Mouse (Mus musculus) neural tube, embryonic 15.5 days (tissue): ENCODE results near the gene Cabp4. TPM values are rescaled to one million over a fixed set of nuclear protein-coding genes. Genes with fewer than 3 reads are reported as not detected.
A peak's percentile ranks its signal among the peaks of the same experiment; 100 is the strongest.

Source experiments
- ATAC-seq: fragments of 200-750 bp; cut with Nextera tagmentation; 2 replicates; pipeline ENCODE4 v1.8.0; 2017; ENCODE audit warnings: mild to moderate bottlenecking, moderate TSS enrichment, moderate library complexity; ENCODE audit not compliant: low FRiP score
- H3K27ac ChIP-seq: fragments of 300-500 bp; sonication (generic); replicated peaks from 2 replicates; pipeline ENCODE4 v1.5.1; 2015; ENCODE audit warnings: mild to moderate bottlenecking, inconsistent platforms
- H3K27me3 ChIP-seq: fragments of 300-500 bp; sonication (generic); replicated peaks from 2 replicates; pipeline ENCODE4 v1.6.1; 2015; ENCODE audit warnings: inconsistent platforms
- H3K36me3 ChIP-seq: fragments of 300-500 bp; sonication (generic); 2 replicates; pipeline ENCODE4 v1.6.1; 2015; ENCODE audit warnings: inconsistent platforms
- H3K4me1 ChIP-seq: fragments of 300-500 bp; sonication (generic); 2 replicates; pipeline ENCODE4 v1.6.1; 2015; ENCODE audit warnings: inconsistent platforms
- H3K4me2 ChIP-seq: fragments of 300-500 bp; sonication (generic); 2 replicates; pipeline ENCODE4 v1.6.1; 2015; ENCODE audit warnings: inconsistent platforms, mild to moderate bottlenecking, moderate library complexity
- H3K4me3 ChIP-seq: fragments of 300-500 bp; sonication (generic); replicated peaks from 2 replicates; pipeline ENCODE4 v1.5.1; 2015; ENCODE audit warnings: mild to moderate bottlenecking, inconsistent platforms
- H3K9ac ChIP-seq: fragments of 300-500 bp; sonication (generic); replicated peaks from 2 replicates; pipeline ENCODE4 v1.6.1; 2015; ENCODE audit warnings: mild to moderate bottlenecking, inconsistent platforms
- H3K9me3 ChIP-seq: fragments of 300-500 bp; sonication (generic); replicated peaks from 2 replicates; pipeline ENCODE4 v1.6.1; 2016; ENCODE audit warnings: inconsistent platforms
- WGBS: fragments of 180-500 bp; shearing (Covaris S2); methylation state at CpG from one replicate; pipeline ENCODE4 v1.1.7; 2015; ENCODE audit warnings: mixed read lengths; 5-methylcytosine and 5-hydroxymethylcytosine counted together
- polyA plus RNA-seq: library from polyadenylated mRNA; unstranded; fragments of >200 nt; fragmentation: Nextera tagmentation; extraction: Ambion mirVana; gene quantifications from 2 replicates; pipeline ENCODE4 v1.2.1, GENCODE M21; 2015

Cabp4 gene
- polyA plus RNA-seq, 1 experiment from 2014 or later: 0.20 TPM

GRCm38 (mm10) chr19:4162646-4163542 lies 19.1 kb upstream of the Cabp4 start, which contains the start of gene Rps6kb2:
Gene Rps6kb2, minus strand, starts transcription at chr19:4163354.
- Histone ChIP-seq H3K9me3 (no peaks in the 10 kb centered on the region), H3K27me3 (no peaks in the 10 kb centered on the region), H3K9ac (peak within 1 kb of the TSS; percentile 74), H3K36me3 (peaks cover 36% of the 10 kb centered on the region), H3K4me2 (peak within 1 kb of the TSS; percentile 93), H3K4me3 (peak within 1 kb of the TSS; percentile 59), H3K4me1 (peaks cover 23% of the 10 kb centered on the region), H3K27ac (peak within 1 kb of the TSS; percentile 88)
- WGBS: 7% methylated on average over 42 of the region's 42 CpGs
- ATAC-seq: peak; percentile 90

GRCm38 (mm10) chr19:4159049-4159448 lies 15.2 kb upstream of the Cabp4 start:
- Histone ChIP-seq H3K36me3 (peaks cover 58% of the 10 kb centered on the region), H3K27me3 (no peaks in the 10 kb centered on the region), H3K9ac (no peak overlapping the region), H3K9me3 (no peaks in the 10 kb centered on the region), H3K4me2 (no peak overlapping the region), H3K4me1 (peaks cover 22% of the 10 kb centered on the region), H3K27ac (no peak overlapping the region), H3K4me3 (no peak overlapping the region)
- 95% methylated on average over 8 of the region's 8 CpGs for WGBS
- ATAC-seq: no peak

- no peak overlapping the region for H3K27ac ChIP-seq
- H3K4me2 ChIP-seq: no peak overlapping the region
- 92% methylated on average over 12 of the region's 12 CpGs for WGBS
- no peak for ATAC-seq
- no peak overlapping the region for H3K9ac ChIP-seq
- no peak overlapping the region for H3K4me3 ChIP-seq
- H3K36me3 ChIP-seq: peaks cover 70% of the 10 kb centered on the region
- H3K27me3 ChIP-seq: no peaks in the 10 kb centered on the region
- H3K4me1 ChIP-seq: peaks cover 5% of the 10 kb centered on the region; the same call in 1 of the 2 replicates
- no peaks in the 10 kb centered on the region for H3K9me3 ChIP-seq
Measured at GRCm38 (mm10) chr19:4156771-4157170, 12.9 kb upstream of the Cabp4 start.

GRCm38 (mm10) chr19:4156073-4156579 lies 12.3 kb upstream of the Cabp4 start:
- Histone ChIP-seq H3K36me3 (peaks cover 63% of the 10 kb centered on the region), H3K4me2 (no peak overlapping the region), H3K9ac (no peak overlapping the region), H3K9me3 (no peaks in the 10 kb centered on the region), H3K27me3 (no peaks in the 10 kb centered on the region), H3K27ac (no peak overlapping the region), H3K4me1 (peaks cover under 1% of the 10 kb centered on the region; the same call in 1 of the 2 replicates), H3K4me3 (no peak overlapping the region)
- 67% methylated on average over 20 of the region's 20 CpGs for WGBS
- ATAC-seq: no peak

GRCm38 (mm10) chr19:4155223-4156072 lies 11.6 kb upstream of the Cabp4 start:
- no peak for ATAC-seq
- H3K27ac ChIP-seq: no peak overlapping the region
- no peaks in the 10 kb centered on the region for H3K27me3 ChIP-seq
- WGBS: 68% methylated on average over 6 of the region's 6 CpGs
- no peak overlapping the region for H3K4me2 ChIP-seq
- H3K9me3 ChIP-seq: no peaks in the 10 kb centered on the region
- peaks cover 8% of the 10 kb centered on the region; the same call in 1 of the 2 replicates for H3K4me1 ChIP-seq
- H3K4me3 ChIP-seq: no peak overlapping the region
- H3K9ac ChIP-seq: no peak overlapping the region
- H3K36me3 ChIP-seq: peaks cover 63% of the 10 kb centered on the region

- H3K27me3 ChIP-seq: no peaks in the 10 kb centered on the region
- H3K4me3 ChIP-seq: no peak overlapping the region
- H3K4me2 ChIP-seq: no peak overlapping the region
- no peak for ATAC-seq
- no peaks in the 10 kb centered on the region for H3K9me3 ChIP-seq
- peaks cover 62% of the 10 kb centered on the region for H3K36me3 ChIP-seq
- peaks cover 16% of the 10 kb centered on the region for H3K4me1 ChIP-seq
- H3K27ac ChIP-seq: no peak overlapping the region
- no peak overlapping the region for H3K9ac ChIP-seq
- 81% methylated on average over 13 of the region's 13 CpGs for WGBS
Measured at GRCm38 (mm10) chr19:4154437-4155222, 10.8 kb upstream of the Cabp4 start.

- Histone ChIP-seq H3K36me3 (peaks cover 48% of the 10 kb centered on the region), H3K4me2 (no peak within 1 kb of the TSS), H3K4me1 (peaks cover 25% of the 10 kb centered on the region), H3K9ac (no peak within 1 kb of the TSS), H3K9me3 (no peaks in the 10 kb centered on the region), H3K27me3 (no peaks in the 10 kb centered on the region), H3K4me3 (no peak within 1 kb of the TSS), H3K27ac (peak within 1 kb of the TSS; percentile 3; the same call in 1 of the 2 replicates)
- ATAC-seq: no peak
- 74% methylated on average over 11 of the region's 11 CpGs for WGBS
Measured at GRCm38 (mm10) chr19:4153232-4153654, 9.4 kb upstream of the Cabp4 start, which contains the start of gene Ptprcap. Gene Ptprcap, plus strand, starts transcription at chr19:4153604.

- H3K9ac ChIP-seq: no peak overlapping the region
- H3K36me3 ChIP-seq: peaks cover 42% of the 10 kb centered on the region
- no peak overlapping the region for H3K4me2 ChIP-seq
- peaks cover 31% of the 10 kb centered on the region for H3K4me1 ChIP-seq
- H3K9me3 ChIP-seq: no peaks in the 10 kb centered on the region
- H3K27me3 ChIP-seq: no peaks in the 10 kb centered on the region
- H3K4me3 ChIP-seq: no peak overlapping the region
- H3K27ac ChIP-seq: peak overlapping the region; percentile 3; the same call in 1 of the 2 replicates
- 93% methylated on average over 8 of the region's 8 CpGs for WGBS
- no peak for ATAC-seq
Measured at GRCm38 (mm10) chr19:4152445-4153231, 8.8 kb upstream of the Cabp4 start.

GRCm38 (mm10) chr19:4151898-4152297 lies 8.1 kb upstream of the Cabp4 start:
- peaks cover 34% of the 10 kb centered on the region for H3K36me3 ChIP-seq
- 87% methylated on average over 5 of the region's 5 CpGs for WGBS
- ATAC-seq: no peak

GRCm38 (mm10) chr19:4151488-4151860 lies 7.6 kb upstream of the Cabp4 start:
- Histone ChIP-seq H3K36me3 (peaks cover 30% of the 10 kb centered on the region), H3K27ac (no peak overlapping the region), H3K9ac (no peak overlapping the region), H3K27me3 (no peaks in the 10 kb centered on the region), H3K4me2 (no peak overlapping the region), H3K4me1 (peaks cover 32% of the 10 kb centered on the region), H3K4me3 (no peak overlapping the region), H3K9me3 (no peaks in the 10 kb centered on the region)
- whole genome bisulfite sequencing: 73% methylated on average over 5 of the region's 5 CpGs
- no peak for ATAC-seq

More at GRCm38 (mm10) chr19:4151898-4152297, 8.1 kb upstream of the Cabp4 start:
- H3K27ac ChIP-seq: no peak overlapping the region
- no peaks in the 10 kb centered on the region for H3K9me3 ChIP-seq
- H3K4me2 ChIP-seq: no peak overlapping the region
- no peak overlapping the region for H3K9ac ChIP-seq
- peaks cover 32% of the 10 kb centered on the region for H3K4me1 ChIP-seq
- H3K27me3 ChIP-seq: no peaks in the 10 kb centered on the region
- H3K4me3 ChIP-seq: no peak overlapping the region
